Mouse (Mus musculus) cerebellum, postnatal 10 days (tissue): ENCODE data around the gene Ino80e.

Experiments
- DNase-seq, 2 experiments: peaks; one replicate each; pipeline ENCODE4 v3.0.0; 2021; ENCODE audit warnings: mixed read lengths in 2 of 2

Ino80e gene

GRCm38 (mm10) chr7:126855641-126856040 is 6.5 kb downstream of the Ino80e start:
- peak; percentile 60 to 62 for DNase-seq

- peak in 1 of 2 experiments; percentile 35 for DNase-seq
These were observed 8.7 kb downstream of the Ino80e start for GRCm38 (mm10) chr7:126853454-126853853.

- DNase-seq, result no peak
These were observed 11.0 kb downstream of the Ino80e start for GRCm38 (mm10) chr7:126851192-126851591.

- DNase-seq, result no peak
These were observed 12.0 kb downstream of the Ino80e start for GRCm38 (mm10) chr7:126850161-126850560.

GRCm38 (mm10) chr7:126848794-126849193 is 13.4 kb downstream of the Ino80e start:
- DNase-seq, result peak in 1 of 2 experiments; percentile 24

- DNase-seq, result peak; percentile 69 to 73
These were observed 14.5 kb downstream of the Ino80e start for GRCm38 (mm10) chr7:126847421-126848398.

GRCm38 (mm10) chr7:126847116-126847420 is 15.1 kb downstream of the Ino80e start, which contains the start of gene Doc2a:
TSS of gene Doc2a (plus strand) at chr7:126847416.
- DNase-seq, result no peak

GRCm38 (mm10) chr7:126845516-126845915 is 16.7 kb downstream of the Ino80e start:
- no peak for DNase-seq

- peak in 1 of 2 experiments; percentile 57 for DNase-seq
These were observed 18.9 kb downstream of the Ino80e start for GRCm38 (mm10) chr7:126843276-126843675.

- peak; percentile 57 to 63 for DNase-seq
These were observed 28.9 kb downstream of the Ino80e start for GRCm38 (mm10) chr7:126833294-126833693.

GRCm38 (mm10) chr7:126832036-126832598 is 30.1 kb downstream of the Ino80e start:
- DNase-seq, result peak; percentile 92 to 94

- no peak for DNase-seq
These were observed 30.6 kb downstream of the Ino80e start, which contains the start of gene 4930451I11Rik for GRCm38 (mm10) chr7:126831539-126831938. TSS of gene 4930451I11Rik (minus strand) at chr7:126831639.

- DNase-seq, result no peak
These were observed 36.2 kb downstream of the Ino80e start for GRCm38 (mm10) chr7:126825952-126826351.

GRCm38 (mm10) chr7:126825403-126825802 is 36.8 kb downstream of the Ino80e start:
- DNase-seq, result no peak

- DNase-seq, result peak; percentile 54 to 69
These were observed 38.2 kb downstream of the Ino80e start for GRCm38 (mm10) chr7:126823940-126824339.

GRCm38 (mm10) chr7:126823202-126823711 is 38.9 kb downstream of the Ino80e start:
- DNase-seq, result peak; percentile 86 to 89

GRCm38 (mm10) chr7:126822741-126823140 is 39.4 kb downstream of the Ino80e start:
- peak; percentile 61 to 71 for DNase-seq

GRCm38 (mm10) chr7:126821835-126822511 is 40.2 kb downstream of the Ino80e start:
- peak; percentile 95 to 97 for DNase-seq

- no peak for DNase-seq
These were observed 43.4 kb downstream of the Ino80e start for GRCm38 (mm10) chr7:126818818-126819217.

- no peak for DNase-seq
These were observed 44.6 kb downstream of the Ino80e start for GRCm38 (mm10) chr7:126817595-126817994.

GRCm38 (mm10) chr7:126816494-126816893 is 45.7 kb downstream of the Ino80e start:
- DNase-seq, result no peak

- no peak for DNase-seq
These were observed 46.4 kb downstream of the Ino80e start for GRCm38 (mm10) chr7:126815726-126816222.
